Mouse (Mus musculus) olfactory bulb, adult 2 months (tissue): ENCODE data around the gene Ormdl3. TPM values are rescaled to one million over a fixed set of nuclear protein-coding genes. Genes with fewer than 3 reads are reported as not detected.

Source experiments
- H3K27ac ChIP-seq: fragments of 200-500 bp; 2 replicates; pipeline ENCODE4 v1.5.1; 2012; ENCODE audit warnings: low read depth, low read length; ENCODE audit not compliant: insufficient read depth
- H3K4me1 ChIP-seq: fragments of 200-500 bp; 2 replicates; pipeline ENCODE4 v1.6.1; 2012; ENCODE audit warnings: low read length; ENCODE audit not compliant: control insufficient read depth, insufficient read depth
- H3K4me3 ChIP-seq: fragments of 200-500 bp; 2 replicates; pipeline ENCODE4 v1.5.1; 2012; ENCODE audit warnings: mild to moderate bottlenecking, low read depth, low read length, moderate library complexity; ENCODE audit not compliant: insufficient read depth
- CTCF ChIP-seq: fragments of 200-500 bp; IDR thresholded peaks from 2 replicates; pipeline ENCODE4 v1.5.1; 2012; ENCODE audit warnings: low read depth, mild to moderate bottlenecking, low read length, moderate library complexity; ENCODE audit not compliant: insufficient read depth
- POLR2A ChIP-seq: fragments of 200-500 bp; IDR thresholded peaks from 2 replicates; pipeline ENCODE4 v1.6.1; 2012; ENCODE audit warnings: mild to moderate bottlenecking, low read depth, low read length, moderate library complexity; ENCODE audit not compliant: insufficient read depth
- WGBS: fragments of 180-500 bp; shearing (Covaris S2); methylation state at CpG from one replicate; pipeline ENCODE4 v1.1.7; 2018; 5-methylcytosine and 5-hydroxymethylcytosine counted together
- polyA plus RNA-seq: library from polyadenylated mRNA; stranded (reverse); fragments of >200 nt; gene quantifications from 2 replicates; pipeline ENCODE4 v1.2.4, GENCODE M21; 2012; ENCODE audit warnings: low replicate concordance; ENCODE audit not compliant: missing spikeins, insufficient read depth, insufficient read length

The Ormdl3 gene
- polyA plus RNA-seq, 1 experiment, result not detected

- no peak overlapping the region for H3K27ac ChIP-seq
- H3K4me1 ChIP-seq, result peaks cover 19% of the 10 kb centered on the region
- TF ChIP-seq POLR2A, result no peak
- TF ChIP-seq CTCF, result no peak
- 88% methylated on average over 3 of the region's 3 CpGs for WGBS
- no peak overlapping the region for H3K4me3 ChIP-seq
Measured at GRCm38 (mm10) chr11:98583265-98583552, 4.0 kb downstream of the Ormdl3 start.

- 89% methylated on average over 12 of the region's 12 CpGs for WGBS
- TF ChIP-seq CTCF (no peak), POLR2A (no peak)
- no peak overlapping the region for H3K27ac ChIP-seq
- no peak overlapping the region for H3K4me3 ChIP-seq
- H3K4me1 ChIP-seq, result peaks cover 17% of the 10 kb centered on the region
Measured at GRCm38 (mm10) chr11:98582551-98583264, 4.5 kb downstream of the Ormdl3 start.

DNA sequence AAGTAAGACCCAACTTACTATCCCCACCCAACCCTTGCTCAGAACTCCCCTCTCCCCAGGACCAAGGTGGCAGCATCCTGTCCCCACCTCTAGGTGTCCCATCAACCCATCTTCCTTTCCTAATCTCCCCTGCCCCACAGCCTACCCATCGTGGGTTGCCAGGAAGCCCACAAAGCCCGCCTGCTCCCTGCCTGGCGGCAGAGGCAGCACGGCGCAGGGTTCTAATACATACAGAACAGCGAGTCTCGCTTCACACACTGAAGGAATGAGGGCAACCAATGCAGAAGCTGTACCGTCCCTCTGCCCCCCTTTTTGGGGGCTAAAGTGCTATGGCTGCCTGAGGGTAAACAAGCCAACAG is 5.2 kb downstream of the Ormdl3 start:
- TF ChIP-seq CTCF (no peak), POLR2A (no peak)
- 81% methylated on average over 8 of the region's 8 CpGs for WGBS
- Histone ChIP-seq H3K4me1 (peaks cover 14% of the 10 kb centered on the region), H3K27ac (no peak overlapping the region), H3K4me3 (no peak overlapping the region)

DNA sequence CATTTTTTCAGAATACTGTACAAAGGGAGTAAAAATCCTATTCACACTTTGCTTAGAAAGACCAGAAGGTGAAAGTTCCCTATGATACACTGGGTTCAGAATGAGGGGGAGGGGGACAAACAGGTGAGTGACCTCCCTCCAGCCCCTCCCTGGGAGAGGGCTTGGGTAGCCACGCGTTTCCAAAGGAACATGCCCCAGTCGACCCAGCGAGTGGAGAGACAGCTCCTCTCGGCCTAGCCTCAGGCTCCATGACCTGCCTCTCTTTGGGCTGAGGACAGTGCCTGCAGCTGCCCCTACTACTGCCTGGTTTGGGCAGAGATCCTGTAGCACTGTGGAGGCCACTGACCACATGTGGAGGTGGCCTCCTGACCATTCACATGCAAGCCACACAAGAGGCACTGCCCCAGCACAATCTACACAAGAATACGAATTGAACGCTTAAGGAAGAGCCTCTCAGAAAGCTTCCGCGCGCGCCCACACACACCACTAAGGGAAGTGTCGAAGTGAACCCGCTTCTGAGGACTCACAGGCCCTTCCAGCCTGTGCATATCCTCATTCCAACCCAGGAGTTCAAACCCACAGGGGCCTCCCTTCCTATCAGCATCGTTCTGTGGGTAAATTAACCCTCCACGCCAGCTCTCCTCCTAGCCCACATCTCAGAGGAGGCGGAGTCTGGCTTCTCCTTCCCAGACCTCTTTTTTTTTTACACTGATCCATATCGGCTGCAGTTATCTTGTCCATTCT is 5.7 kb downstream of the Ormdl3 start:
- H3K27ac ChIP-seq, result no peak overlapping the region
- no peak for TF ChIP-seq POLR2A
- no peak for TF ChIP-seq CTCF
- 63% methylated on average over 17 of the region's 17 CpGs for WGBS
- H3K4me1 ChIP-seq, result peaks cover 14% of the 10 kb centered on the region
- H3K4me3 ChIP-seq, result no peak overlapping the region

DNA sequence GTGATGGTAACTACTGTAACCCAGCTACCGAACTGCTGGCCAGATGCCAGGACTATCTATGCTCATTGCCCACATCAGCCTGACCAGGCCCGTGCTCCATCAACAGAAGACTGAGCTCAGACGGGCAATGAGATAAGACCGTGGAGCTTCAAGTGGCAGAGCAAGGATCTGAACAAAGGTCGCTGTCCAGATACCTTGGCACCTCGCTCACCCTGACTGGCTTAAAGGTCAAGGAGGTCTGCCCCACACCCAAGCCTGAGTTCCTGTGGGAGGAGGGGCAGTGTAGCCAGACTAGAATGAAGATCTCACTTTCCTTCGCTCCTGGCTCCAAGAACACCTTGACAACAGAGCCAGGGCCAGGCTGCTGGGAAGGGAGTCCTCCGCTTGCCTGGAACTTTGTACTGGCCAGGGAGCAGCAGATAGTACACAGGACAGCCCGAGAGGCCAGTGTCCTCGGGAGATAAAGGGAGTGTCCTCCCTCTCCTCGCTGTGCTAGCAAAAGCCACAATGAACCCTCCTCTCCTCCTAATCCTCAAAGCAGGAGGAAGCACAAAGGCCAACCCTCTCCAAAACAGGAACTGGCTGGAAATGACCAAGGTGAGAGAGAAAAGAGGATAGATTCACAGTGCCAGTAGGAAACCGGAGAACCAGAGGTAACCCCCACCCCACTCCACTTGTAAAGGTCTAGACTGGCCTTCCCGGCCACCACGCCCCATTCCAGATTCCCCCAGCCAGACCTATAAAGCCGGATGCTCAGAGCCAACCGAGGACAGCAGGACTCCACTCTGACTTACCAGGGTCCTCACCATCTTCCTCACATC is 6.7 kb downstream of the Ormdl3 start:
- TF ChIP-seq POLR2A (no peak), CTCF (no peak)
- no peak overlapping the region for H3K27ac ChIP-seq
- 71% methylated on average over 16 of the region's 16 CpGs for WGBS
- H3K4me1 ChIP-seq, result peaks cover 10% of the 10 kb centered on the region
- no peak overlapping the region for H3K4me3 ChIP-seq

DNA sequence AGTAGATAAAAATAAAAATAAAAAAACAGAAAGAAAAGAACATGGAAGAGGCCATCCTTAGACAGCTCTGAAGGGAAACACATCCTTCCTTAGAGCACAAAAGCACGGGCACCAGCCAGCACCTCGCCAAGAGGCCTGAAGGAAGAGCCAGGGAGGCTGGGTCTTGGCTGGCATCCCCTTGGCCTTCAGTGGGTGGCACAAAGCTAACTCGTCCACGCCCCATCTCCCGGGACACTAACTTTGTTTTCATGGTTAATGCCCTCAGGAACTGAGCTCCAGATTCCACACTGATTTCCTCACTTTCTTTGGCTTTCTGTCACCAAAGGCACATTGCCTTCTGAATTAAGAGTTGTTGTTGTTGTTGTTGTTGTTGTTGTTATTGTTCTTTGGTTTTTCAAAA is 9.4 kb downstream of the Ormdl3 start:
- 62% methylated on average over 5 of the region's 5 CpGs for WGBS
- Histone ChIP-seq H3K4me1 (no peaks in the 10 kb centered on the region), H3K27ac (no peak overlapping the region), H3K4me3 (no peak overlapping the region)
- no peak for TF ChIP-seq CTCF
- TF ChIP-seq POLR2A, result no peak

DNA sequence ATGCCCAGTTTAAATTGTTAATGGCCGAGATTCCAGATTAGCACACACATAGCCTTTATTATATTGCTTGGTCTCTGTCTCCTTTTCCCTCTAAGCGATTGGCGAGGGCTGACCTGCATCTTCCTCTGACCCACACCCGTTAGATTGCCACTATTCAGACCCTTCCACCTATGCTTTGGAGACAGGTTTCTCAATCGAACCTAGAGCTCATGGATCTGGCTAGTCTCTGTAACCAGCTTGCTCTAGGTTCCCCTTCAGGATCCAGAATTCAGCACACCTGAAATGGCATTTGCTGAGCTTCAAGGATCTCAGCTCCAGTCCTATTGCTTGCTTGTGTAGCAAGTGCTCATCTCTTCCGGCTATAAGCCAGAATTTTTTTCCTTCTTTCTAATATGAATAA is 17.7 kb downstream of the Ormdl3 start:
- Histone ChIP-seq H3K4me3 (no peak overlapping the region), H3K27ac (no peak overlapping the region), H3K4me1 (no peaks in the 10 kb centered on the region)
- TF ChIP-seq POLR2A, result no peak
- TF ChIP-seq CTCF, result no peak
- 86% methylated on average over 6 of the region's 6 CpGs for WGBS

DNA sequence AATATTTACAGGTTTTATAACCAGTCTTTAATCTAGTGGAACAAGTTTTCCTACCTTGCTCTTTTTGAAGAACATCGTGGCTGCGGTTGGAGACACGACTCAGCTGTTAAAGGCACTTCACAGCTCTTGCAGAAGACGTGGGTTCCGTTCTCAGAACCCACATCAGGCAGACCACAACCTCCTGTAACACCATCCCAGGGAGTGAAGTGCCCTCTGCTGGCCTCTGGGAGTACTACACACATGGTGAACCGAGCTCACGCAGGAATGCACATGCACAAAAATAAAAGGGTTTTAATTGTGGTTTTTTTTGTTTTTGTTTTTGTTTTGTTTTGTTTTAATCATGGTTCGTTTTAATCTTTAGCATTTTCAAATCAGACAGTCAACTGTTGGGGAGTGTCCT is 18.8 kb downstream of the Ormdl3 start:
- TF ChIP-seq POLR2A (no peak), CTCF (no peak)
- WGBS, result 85% methylated on average over 8 of the region's 8 CpGs
- no peak overlapping the region for H3K27ac ChIP-seq
- no peaks in the 10 kb centered on the region for H3K4me1 ChIP-seq
- no peak overlapping the region for H3K4me3 ChIP-seq

DNA sequence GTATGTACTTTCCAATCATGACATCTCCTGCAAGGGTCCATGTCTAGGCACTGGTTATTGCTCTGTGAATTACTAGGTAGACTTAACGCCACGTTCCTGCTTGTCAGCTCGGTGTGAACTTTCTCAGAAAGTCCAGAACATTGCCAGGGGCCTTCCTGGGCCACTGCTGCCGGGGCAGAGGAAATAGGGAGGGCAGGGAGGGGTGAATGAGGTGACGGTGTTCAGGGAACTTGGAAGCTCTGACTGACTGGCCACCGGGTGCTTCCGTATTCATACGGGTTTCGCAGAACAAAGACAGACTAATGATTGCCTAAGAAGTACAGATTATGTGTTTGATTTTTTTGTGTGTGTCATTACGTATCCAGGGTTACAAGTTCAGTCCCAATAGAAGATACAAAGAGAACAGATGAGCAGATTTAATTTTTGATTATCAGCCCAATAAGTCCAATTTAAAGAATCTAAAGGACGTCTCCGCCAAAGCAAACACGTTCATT is 23.2 kb downstream of the Ormdl3 start:
- TF ChIP-seq POLR2A (no peak), CTCF (no peak)
- 52% methylated on average over 13 of the region's 13 CpGs for WGBS
- no peak overlapping the region for H3K27ac ChIP-seq
- H3K4me1 ChIP-seq, result 0 out of 2 replicates have a peak, but pooled peaks cover 2% of the 10 kb centered on the region
- no peak overlapping the region for H3K4me3 ChIP-seq
